Mouse (Mus musculus) yolk sac, embryonic 10.5 days (tissue): Measurements from ENCODE around the gene Dydc2.

Source experiments
- DNase-seq: peaks from one replicate; pipeline ENCODE4 v3.0.0-alpha.2; 2017; ENCODE audit warnings: low spot score

Dydc2 gene

DNA sequence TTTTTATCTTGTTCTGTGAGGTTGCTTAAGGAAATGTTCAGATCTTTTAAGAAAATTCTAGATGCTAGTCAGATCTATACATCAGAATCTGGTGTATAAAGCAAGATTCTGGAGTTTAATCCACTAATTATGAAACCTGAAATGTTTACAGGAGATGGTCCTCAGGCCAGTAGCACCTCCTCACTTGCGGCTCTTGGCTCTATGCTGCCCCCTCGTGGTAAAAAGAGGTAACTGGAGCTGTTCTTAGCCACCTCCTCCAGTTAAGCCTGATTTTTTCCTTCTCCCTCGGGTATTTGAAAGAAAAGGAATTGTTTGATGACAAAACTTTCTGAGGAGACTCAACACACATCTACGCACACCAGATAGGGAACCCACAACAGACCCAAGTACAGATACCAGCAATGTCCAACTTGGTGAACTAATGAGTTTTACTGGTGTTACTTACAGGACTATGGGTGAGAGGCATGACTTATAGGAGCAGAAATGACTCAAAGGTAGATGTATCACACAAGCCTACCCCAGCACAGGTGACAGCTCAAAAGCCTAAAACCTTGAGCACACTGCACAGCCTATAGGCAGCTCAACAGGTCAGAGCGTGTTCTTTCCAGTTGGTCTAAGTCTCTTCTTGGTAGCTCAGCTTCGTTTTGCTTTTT, 33.7 kb downstream of the Dydc2 start:
- DNase-seq = peak; percentile 57

DNA sequence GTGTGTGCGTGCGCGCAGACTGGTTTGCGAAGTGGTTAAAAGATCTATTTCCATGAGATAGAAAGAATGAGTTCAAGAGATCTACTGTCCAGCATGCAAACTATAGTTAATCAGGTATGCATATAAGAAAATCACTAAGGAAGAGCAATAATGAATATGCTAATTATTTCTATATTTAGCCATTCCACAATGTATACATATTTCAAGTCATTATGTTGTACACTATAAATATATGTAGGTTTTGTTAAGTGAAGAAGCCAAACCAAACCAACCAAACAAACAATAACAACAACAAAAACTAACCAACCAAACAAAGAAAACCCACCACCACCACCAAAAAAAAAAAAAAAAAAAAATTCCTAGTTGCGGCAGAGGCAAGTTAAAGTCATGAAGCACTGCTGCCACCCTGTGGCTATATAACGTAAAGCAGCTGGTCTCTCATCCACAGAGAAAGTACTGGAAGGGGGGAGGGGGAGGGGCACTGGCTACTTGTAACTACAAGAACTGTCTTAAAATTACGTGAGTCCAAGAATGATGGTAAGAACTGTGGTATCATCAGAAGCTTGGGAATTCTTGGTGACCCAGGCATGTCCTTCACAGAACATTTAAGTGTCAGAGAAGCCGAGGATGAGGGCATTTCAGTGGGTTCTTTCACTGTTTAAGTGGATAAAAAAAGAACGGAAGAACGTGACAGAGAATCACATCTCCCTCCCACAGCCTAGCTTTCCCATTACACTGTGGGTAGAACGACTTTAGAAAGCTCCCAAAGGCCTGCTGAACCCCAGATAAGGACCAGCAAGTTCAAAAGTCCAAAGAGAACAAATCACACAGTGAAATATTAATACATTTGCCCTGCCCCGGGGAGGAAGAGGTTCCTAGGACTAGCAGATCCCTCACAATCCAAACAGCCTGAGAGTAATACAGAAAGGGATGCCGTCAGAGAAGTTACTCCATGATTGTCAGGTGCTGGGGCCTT, 35.6 kb downstream of the Dydc2 start:
- peak; percentile 75 for DNase-seq

DNA sequence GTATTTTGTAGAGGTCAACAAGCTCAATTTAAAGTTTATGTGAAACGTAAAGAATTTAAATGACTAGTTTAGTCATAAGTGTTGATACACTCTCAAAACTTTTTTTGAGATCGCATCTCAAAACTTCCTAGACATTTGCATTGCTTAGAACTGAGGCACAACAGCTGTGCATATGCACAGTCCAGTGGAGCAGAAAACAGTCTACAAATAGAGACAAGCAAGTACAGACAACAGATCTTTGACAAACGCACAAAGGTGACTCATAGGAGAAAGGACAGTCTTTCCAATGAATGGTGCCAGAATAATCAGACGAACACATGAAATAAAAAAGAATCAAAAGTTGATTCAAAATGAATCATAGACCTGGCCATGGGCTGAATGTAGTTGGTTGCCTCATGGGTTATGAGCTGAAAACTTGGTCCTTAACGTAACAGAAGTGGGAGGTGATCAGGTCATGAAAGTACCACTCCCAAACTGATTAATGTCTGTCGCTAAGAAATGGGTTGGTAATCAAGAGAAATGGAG, 38.0 kb downstream of the Dydc2 start:
- no peak for DNase-seq

DNA sequence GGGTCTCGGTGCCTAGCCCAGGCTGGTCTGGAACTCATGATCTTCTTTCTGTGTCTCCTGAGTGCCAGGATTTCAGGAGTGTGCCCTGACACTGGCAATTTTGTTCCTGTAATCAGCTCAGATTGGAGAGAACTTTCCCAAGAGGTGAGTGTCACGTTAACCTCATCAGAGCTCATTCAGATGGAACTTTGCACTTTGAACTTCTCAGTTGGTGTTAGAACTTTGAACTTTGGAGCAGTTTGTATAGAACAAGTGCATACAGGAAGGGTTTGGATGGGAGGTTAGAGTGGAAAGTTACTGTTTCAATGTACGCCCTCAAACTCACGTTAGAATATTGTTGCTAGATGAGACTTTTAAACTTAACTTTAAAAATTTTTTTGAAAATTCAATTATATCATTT, 39.7 kb downstream of the Dydc2 start:
- DNase-seq = peak; percentile 37

DNA sequence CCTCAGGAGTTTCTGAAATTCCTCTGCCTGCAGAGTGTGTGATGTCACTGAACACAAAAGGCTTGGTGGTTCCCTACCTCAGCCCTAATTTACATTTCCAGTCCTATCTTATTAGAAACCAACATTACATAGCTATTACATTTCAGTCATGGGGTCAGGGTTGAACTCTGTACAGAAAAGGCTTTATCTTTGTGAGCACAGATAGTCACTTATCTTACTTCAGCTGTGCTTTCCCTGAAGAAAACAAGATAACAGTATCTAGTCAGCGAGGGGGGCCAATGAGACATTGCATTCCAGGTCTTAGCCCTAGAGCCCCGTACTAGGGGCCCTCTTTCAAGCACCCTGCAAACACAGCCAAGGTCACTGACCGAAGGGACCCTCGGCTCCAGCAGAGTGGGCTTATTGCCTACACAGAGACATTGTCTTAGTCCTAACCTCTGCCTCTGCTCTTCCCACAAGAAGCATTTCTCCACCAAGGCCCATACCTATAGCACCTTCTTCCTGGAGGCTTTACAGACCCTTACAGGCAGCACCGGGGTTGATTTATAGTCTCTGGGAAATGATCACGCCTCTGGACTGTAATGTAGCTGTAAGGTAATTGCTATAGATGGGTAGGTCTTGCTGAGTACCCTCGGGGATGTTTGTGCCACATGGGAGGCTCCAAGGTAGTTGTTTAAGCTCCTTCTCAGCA, 43.3 kb downstream of the Dydc2 start:
- DNase-seq = peak; percentile 56

DNA sequence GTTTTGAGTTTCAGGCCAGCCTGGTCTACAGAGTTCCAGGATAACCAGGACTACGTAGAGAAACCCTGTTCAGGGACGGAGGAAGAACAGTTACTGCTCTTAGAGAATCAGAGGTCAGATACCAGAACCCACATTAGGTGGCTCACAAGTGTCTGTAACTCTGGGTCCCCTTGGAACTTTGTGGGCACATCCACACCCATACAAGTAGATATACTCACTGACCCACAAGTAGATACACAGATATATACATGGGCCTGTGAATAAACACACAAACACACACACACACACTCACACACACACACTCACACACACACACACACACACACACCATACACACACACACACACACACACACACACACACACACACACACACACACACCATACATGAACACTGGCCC, 43.9 kb downstream of the Dydc2 start:
- no peak for DNase-seq

DNA sequence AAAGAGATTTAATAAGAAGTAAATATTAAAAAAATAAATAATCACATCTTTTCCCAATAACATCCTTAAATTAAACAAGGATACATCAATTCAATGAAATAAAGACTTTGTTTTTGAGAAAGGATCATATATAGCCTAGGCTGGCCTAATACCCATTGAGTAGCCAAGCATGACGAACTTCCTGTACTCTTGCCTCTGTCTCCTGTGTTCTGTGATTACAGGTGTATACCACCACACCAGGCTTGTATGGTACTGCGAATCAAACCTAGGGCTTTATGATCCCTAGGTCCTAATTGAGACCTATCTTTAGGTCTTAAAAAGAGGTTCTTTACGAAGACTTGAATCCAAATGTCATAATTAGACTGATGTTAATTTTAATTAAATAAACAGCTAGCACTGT, 47.8 kb downstream of the Dydc2 start:
- no peak for DNase-seq

DNA sequence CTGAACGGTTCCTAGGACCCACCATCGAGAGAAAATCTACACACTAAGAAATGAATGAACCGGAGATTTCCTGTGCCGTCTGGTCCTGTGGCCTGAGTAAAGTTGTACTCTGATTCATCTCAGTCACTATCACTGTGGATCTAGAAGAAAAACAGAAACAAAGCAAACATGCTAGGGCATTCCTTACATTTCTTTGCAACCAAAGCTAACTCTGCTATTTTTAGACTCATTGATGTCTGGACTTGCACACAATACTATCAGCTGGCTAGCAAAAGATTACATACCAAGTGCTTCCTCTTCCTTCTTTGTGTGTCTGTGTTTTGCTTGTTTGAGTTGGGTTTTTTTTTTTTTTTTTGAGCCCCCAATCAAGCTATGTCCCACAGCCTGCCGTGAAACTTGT, 51.5 kb downstream of the Dydc2 start:
- DNase-seq = peak; percentile 64

DNA sequence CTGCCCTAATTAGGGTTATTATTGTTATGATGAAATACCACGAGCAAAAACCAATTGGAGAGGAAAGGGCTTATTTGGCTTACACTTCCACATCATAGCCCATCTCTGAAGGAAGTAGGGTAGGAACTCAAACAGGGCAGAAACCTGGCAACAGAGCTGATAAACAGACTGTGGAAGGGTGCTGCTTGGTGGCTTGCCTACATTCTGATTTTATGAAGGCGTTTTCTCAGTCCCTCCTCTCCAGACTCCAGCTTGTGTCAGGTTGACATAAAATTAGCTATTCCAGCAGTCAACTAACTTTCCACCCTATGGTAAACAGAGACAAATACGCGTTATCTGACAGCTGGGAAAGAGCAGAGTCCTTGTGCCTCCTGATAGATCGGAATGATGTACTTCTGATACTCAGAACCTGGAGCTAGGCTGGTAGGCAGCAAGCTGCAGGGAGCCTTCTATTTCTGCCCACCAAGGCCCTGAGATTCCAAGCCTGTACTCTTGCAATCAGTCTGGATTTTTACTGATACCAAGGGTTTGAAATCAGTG, 54.2 kb downstream of the Dydc2 start:
- DNase-seq = no peak

DNA sequence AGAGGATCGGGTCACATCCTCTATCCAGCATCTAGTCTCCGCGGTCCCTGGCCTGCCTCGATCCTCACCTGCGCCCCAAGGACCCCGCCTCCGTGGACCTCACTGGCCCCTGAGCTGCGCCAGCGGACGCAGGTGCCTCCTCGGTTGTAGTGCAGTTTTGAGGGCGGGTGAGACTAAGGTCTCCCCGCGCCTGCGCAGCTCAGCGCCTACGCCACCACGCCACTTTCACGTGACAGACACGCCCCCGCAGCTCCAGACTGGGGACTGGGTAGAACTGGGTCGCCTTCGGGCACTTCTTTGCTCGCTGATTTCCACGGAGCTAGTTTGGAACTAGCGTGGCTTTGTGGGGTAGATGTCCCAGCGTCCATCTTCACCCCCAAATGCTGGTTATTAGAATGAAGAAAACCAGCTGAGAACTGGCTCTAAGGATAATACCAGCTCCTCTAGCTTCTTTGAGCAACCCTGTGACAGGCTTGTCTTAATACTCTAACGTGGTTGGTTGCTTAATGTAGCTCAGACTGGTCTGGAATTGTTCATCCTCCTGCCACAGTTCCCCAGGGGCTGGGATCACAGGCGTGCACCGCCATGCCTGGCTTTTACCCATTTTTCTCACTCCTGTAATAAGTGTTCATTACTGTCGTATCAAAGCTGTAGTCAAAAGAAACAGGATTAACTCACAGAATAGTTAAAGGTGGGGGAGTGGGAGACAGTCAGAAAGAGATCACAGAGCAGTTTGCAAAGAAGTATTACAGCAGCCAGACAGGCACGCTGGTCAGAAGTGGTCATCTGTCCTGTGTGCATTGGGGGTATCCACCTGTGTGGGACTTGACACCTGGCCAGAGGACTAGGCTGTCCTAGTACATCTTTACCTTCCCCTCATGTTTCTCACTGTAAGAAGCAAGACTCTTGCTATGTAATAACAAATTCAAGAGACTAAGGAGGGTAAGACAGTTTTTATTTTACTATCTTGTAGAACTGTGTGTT, 55.1 kb downstream of the Dydc2 start, which contains the start of gene Fam213a:
Gene Fam213a, minus strand, starts transcription at position 159 of the 984 bp plus-strand sequence.
- DNase-seq = peak; percentile 89

DNA sequence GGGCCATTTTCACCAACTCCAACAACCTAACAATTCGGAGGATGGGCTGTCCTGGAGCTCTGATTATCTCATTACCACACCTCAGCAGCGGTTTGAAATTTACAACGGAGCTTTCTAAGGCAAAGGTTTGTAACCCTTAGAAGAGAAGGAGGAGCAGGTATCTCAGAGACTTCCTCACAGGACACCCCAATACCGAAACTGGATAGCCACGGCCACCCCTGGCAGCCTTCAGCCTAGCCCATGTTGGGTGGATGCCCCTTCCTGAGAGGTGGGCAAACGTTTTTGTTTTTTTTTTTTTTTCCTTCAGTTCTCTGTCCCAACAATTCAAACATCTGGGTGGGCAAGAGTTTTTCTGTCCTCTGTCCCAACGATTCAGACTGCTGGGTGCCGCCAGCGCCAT, 55.9 kb downstream of the Dydc2 start:
- no peak for DNase-seq

DNA sequence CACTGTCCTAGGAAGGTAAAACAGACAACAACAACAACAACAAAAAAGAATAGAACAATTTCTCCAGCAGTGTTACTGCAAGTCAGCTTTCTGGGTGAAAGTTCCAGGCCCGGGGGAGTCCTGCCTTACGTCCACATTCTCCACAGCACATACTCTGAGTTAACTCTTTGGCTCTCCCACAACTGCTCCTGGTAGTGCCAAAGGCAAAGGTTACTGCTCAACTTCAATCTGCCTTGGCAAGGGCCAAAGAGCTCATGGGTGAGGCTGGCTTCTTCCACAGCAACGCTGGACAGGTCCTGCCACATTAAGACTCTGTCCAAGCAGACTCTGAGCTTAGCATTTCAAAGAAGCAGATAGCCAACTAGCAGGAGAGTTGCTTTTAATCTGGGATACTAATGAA, 57.1 kb downstream of the Dydc2 start:
- no peak for DNase-seq

DNA sequence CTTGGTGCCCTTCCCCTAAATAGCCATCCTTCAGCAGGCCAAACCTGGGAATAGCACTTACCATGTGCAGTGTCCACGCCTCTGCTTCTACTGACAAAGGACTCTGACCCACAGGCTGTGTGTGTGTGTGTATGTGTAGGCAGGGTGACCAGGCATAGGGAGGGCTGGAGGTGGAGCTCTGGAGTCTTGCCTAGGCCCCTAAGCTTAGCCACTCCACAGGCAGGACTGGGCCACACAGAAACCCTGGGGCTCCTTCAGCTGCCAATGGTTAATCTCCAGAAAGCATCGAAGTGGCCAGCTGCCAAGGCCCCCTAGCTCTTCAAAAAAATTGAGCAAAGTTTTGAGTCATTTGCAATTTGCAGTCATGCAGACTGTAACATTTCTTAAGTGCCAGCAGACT, 60.9 kb downstream of the Dydc2 start:
- peak; percentile 68 for DNase-seq

DNA sequence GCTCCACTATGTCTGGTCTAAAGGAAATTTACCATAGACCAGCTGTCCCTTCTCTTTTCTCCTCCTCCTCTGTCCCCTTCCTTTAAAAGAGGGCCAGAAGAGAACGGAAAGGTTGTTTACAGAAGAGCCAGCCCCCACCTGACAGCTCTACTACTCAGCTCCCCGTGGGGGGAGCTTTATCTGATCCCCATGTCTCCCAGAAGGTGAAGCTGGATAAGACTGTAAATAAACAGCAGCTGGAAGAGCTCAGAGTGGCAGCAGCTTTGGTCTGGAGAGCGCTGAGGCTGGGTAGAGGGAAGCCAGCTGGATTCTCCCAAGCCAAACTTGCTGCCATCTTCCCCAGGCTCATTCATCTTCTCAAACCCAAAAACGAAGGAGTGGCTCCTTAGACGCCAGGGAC, 61.4 kb downstream of the Dydc2 start:
- no peak for DNase-seq

DNA sequence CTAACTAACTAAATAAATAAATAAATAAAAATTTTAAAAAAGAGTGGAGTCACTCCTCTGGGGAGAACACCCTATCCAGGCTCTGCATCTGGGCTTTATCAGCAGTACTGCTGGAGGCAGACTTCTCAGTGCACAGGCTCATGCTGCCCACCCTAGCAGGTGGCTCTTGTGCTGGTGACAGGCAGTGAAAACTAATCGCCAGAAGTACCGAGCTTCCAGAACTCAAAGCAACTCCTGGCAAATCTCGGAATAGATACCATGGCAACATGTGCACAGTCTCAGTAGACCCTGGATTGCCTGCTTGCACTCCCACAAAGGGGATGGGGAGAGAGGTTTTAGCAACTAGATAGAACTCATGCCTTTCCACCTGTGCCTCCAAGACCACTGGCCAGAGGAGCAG, 62.1 kb downstream of the Dydc2 start:
- DNase-seq = no peak

DNA sequence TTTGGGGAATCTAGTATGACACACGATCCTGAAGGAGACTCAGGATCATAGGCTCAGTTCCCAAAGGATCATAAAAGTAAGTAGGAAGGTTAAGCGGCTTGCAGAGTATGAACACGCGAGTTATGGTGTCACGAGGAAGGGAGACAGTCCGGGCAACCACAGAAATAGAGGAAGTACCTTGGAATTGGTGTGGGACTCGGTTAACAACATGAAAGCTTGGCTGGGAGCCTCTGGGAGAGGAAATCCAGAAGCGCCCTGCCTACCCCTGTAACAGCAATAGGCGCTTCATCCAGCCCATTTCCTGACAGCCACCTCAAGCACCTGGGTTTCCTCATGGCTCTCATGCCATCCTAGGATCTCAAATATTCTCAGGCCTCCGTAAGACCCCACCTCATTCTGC, 62.7 kb downstream of the Dydc2 start:
- no peak for DNase-seq

DNA sequence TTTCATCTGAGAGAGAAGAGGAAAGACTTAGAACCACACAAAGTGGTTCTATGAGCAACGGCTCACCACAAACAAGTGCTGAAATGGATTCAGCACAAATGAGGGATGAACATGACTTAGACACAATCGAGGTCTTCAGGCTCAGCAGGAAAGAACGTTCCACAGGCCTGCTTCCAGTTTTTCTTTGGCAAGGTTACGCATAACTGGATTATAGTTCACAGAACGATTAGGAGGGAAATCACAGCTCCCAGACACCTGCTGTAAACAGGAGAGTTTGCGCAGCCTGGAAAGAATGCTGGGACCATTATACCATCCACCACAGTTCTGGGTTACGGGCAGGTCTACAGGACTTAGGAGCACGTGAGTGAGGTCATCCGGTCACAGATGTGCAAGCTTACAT, 63.3 kb downstream of the Dydc2 start:
- DNase-seq = no peak

DNA sequence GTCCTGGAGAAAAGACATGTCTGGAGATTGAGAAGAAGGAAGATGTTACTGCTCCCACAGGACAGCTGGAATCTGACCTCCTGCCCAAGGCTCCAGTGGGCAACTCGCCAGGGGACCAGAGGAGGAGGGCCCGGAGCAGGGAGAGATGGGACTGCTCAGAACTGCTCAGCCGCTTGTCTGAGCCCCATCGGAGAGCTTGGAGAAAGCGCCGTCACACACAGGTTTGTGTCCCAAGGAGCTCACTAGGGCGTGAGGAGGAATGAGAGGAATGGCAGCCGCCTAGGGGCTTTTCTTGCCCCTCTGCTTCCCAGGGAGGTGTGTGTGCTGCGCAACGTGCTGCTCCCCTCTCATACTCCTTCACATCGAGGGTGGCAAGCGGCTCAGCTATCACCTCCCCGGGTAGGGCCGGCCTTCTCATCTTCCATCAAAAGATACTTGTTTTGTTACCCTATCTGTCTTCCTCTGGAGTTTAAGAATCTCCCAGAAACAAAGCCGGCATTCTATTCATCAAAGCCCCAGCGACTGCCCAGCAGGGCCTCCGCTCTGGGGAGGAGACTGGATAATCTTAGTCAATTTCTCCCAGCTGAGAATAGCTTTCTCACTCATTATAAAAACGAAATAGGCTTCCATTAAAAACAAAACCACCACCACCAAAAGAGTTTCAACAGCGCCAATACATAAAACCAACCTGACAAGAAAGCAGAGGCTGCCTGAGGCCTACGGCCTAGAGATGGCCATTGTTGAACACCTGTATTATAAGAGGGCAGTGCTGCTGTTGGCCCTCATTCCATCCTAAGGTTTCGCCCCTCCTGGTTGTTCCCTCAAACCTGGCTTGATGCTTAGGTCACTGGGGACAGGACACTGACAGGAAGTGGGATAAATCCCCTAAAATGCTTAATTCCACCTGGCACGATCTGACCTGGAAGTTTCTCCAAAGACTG, 64.5 kb downstream of the Dydc2 start:
- no peak for DNase-seq

DNA sequence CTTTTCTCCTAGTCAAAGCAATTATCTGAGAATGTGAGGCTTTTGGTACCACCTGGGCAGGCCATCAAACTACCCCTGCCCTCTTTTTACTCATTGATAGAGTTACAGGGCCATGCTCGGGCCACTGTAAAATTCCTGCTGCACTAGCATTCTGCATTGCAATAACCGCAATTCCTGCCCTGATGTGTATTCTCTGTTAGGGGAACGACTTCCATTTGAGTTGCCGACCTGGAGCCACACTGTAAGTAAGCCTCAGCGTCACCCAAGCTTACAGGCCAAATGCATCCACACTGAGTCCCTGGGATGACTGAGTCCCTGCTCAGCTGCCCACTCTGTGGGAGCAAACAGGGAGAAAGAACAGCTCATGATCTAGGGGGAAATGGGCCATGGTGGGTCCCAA, 67.4 kb downstream of the Dydc2 start:
- DNase-seq = no peak

DNA sequence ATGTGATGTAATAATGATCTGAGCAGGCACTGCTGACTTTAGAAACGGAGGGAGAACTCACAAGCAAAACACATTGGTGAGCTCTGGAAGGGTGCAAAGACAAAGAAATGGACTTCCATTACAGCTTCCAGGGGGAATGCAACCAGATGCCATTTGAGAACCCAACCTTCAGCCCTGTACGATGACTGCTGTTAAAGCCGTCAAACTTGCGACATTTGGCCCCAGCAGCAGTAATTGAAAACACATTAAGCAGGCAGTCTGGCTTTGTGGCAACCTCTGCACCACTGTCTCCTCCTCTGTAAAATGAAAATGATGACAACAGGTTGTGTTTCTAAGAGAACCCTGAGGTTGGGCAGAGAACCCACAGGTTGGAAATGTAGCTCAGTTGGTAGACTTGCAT, 68.2 kb downstream of the Dydc2 start:
- DNase-seq = no peak
